ENCODE assay signal across 25 mouse cellular contexts in genomic region chr13:63014353-63014752, GRCm38 (mm10). TPM values are rescaled to one million over a fixed set of nuclear protein-coding genes. Genes with fewer than 3 reads are reported as not detected.
DNase-seq lines count a peak whose midpoint lies in the region; ATAC-seq and TF ChIP-seq lines count a peak whose summit lies in the region.
"Had no signal": no experiment of that assay in that cellular context is flagged by ENCODE, and none has a peak within 500 bp of the region (broad histone marks: within the 10 kb centered on the region; RNA-seq: fewer than 3 reads in every experiment).

No protein-coding gene starts in this region.

- 0 out of 2 replicates have a peak, but pooled peaks cover 5% of the 10 kb centered on the region for H3K4me1 ChIP-seq in forebrain, embryonic 13.5 days
- H3K4me1 ChIP-seq in forebrain, embryonic 11.5 days (replicated peaks; ENCODE audit: control insufficient read depth, insufficient read depth, low read length): no peaks in the 10 kb centered on the region
- 0 out of 2 replicates have a peak, but pooled peaks cover 3% of the 10 kb centered on the region for H3K4me1 ChIP-seq in hindbrain, embryonic 14.5 days (replicated peaks; ENCODE audit: control insufficient read depth, insufficient read depth, low read length)
- no peaks in the 10 kb centered on the region for H3K4me1 ChIP-seq in hindbrain, embryonic 10.5 days (replicated peaks)
- H3K4me1 ChIP-seq in midbrain, postnatal 0 days (ENCODE audit: insufficient read depth, low read length): no peaks in the 10 kb centered on the region; the same call in 1 of the 2 replicates
- H3K4me1 ChIP-seq in midbrain, embryonic 15.5 days: peaks cover 20% of the 10 kb centered on the region; the same call in 1 of the 2 replicates
- H3K4me1 ChIP-seq in neural tube, embryonic 15.5 days: peaks cover 22% of the 10 kb centered on the region
- H3K4me1 ChIP-seq: heart, embryonic 15.5 days; intestine, embryonic 15.5 days had no signal

- DNase-seq in forebrain, embryonic 11.5 days (ENCODE audit: low spot score): no peak
- no peak for DNase-seq in hindbrain, embryonic 14.5 days (ENCODE audit: low spot score)
- no peak for DNase-seq in hindbrain, embryonic 10.5 days (ENCODE audit: low spot score)
- peak; percentile 2 for DNase-seq in midbrain, postnatal 0 days (ENCODE audit: low spot score)
- DNase-seq: adrenal gland, adult 8-10 months; adrenal gland, postnatal 36 days; B cell, adult 2 months; cerebellum, adult 11 months; cerebellum, adult 8-10 months; cerebellum, postnatal 14 days; embryo, embryonic 11 days; gastrocnemius, postnatal 10 days; heart, adult 18-20 months; heart, postnatal 14 days; kidney, adult 18-20 months had no signal

- no peak for TF ChIP-seq CTCF in midbrain, postnatal 0 days (IDR thresholded peaks at IDR 0.05)

- H3K27ac ChIP-seq in forebrain, embryonic 13.5 days: no peak overlapping the region
- no peak overlapping the region for H3K27ac ChIP-seq in forebrain, embryonic 11.5 days (ENCODE audit: low read depth, low read length)
- H3K27ac ChIP-seq in hindbrain, embryonic 14.5 days: no peak overlapping the region
- no peak overlapping the region for H3K27ac ChIP-seq in hindbrain, embryonic 10.5 days
- no peak overlapping the region for H3K27ac ChIP-seq in midbrain, postnatal 0 days (ENCODE audit: low read depth, low read length)
- no peak overlapping the region for H3K27ac ChIP-seq in midbrain, embryonic 15.5 days
- peak overlapping the region; percentile 48; the same call in 1 of the 2 replicates for H3K27ac ChIP-seq in neural tube, embryonic 15.5 days (replicated peaks)
- H3K27ac ChIP-seq: embryonic facial prominence, embryonic 15.5 days; heart, embryonic 15.5 days; intestine, embryonic 15.5 days had no signal

- no peaks in the 10 kb centered on the region; the same call in 1 of the 2 replicates for H3K36me3 ChIP-seq in forebrain, embryonic 13.5 days (ENCODE audit: poor library complexity, severe bottlenecking)
- no peaks in the 10 kb centered on the region for H3K36me3 ChIP-seq in forebrain, embryonic 11.5 days (ENCODE audit: control insufficient read depth, insufficient read depth, low read length)
- H3K36me3 ChIP-seq in hindbrain, embryonic 14.5 days (replicated peaks; ENCODE audit: control insufficient read depth, insufficient read depth): no peaks in the 10 kb centered on the region
- no peaks in the 10 kb centered on the region for H3K36me3 ChIP-seq in hindbrain, embryonic 10.5 days
- no peaks in the 10 kb centered on the region for H3K36me3 ChIP-seq in midbrain, postnatal 0 days (ENCODE audit: insufficient read depth, low read length)
- H3K36me3 ChIP-seq in midbrain, embryonic 15.5 days (replicated peaks): no peaks in the 10 kb centered on the region
- H3K36me3 ChIP-seq in neural tube, embryonic 15.5 days: no peaks in the 10 kb centered on the region
- H3K36me3 ChIP-seq: embryonic facial prominence, embryonic 15.5 days; heart, embryonic 15.5 days; intestine, embryonic 15.5 days had no signal

- no peak overlapping the region for H3K9ac ChIP-seq in forebrain, embryonic 13.5 days
- no peak overlapping the region for H3K9ac ChIP-seq in forebrain, embryonic 11.5 days (ENCODE audit: low read length)
- no peak overlapping the region for H3K9ac ChIP-seq in hindbrain, embryonic 14.5 days
- no peak overlapping the region for H3K9ac ChIP-seq in midbrain, postnatal 0 days (replicated peaks; ENCODE audit: low read length, poor library complexity, severe bottlenecking)
- no peak overlapping the region for H3K9ac ChIP-seq in midbrain, embryonic 15.5 days
- H3K9ac ChIP-seq in neural tube, embryonic 15.5 days (replicated peaks): no peak overlapping the region
- H3K9ac ChIP-seq: embryonic facial prominence, embryonic 15.5 days; heart, embryonic 15.5 days; intestine, embryonic 15.5 days had no signal

- H3K9me3 ChIP-seq in forebrain, embryonic 13.5 days (replicated peaks): no peaks in the 10 kb centered on the region
- no peaks in the 10 kb centered on the region for H3K9me3 ChIP-seq in forebrain, embryonic 11.5 days (ENCODE audit: control insufficient read depth, low read length)
- no peaks in the 10 kb centered on the region for H3K9me3 ChIP-seq in hindbrain, embryonic 14.5 days (ENCODE audit: control insufficient read depth, low read length)
- no peaks in the 10 kb centered on the region for H3K9me3 ChIP-seq in hindbrain, embryonic 10.5 days
- no peaks in the 10 kb centered on the region for H3K9me3 ChIP-seq in midbrain, postnatal 0 days (ENCODE audit: low read length)
- H3K9me3 ChIP-seq in midbrain, embryonic 15.5 days: no peaks in the 10 kb centered on the region
- no peaks in the 10 kb centered on the region for H3K9me3 ChIP-seq in neural tube, embryonic 15.5 days (replicated peaks)
- H3K9me3 ChIP-seq: embryonic facial prominence, embryonic 15.5 days; G1E; heart, embryonic 15.5 days; intestine, embryonic 15.5 days had no signal

- 0 out of 2 replicates have a peak, but pooled peaks have one; percentile 38 for ATAC-seq in forebrain, embryonic 13.5 days
- ATAC-seq in forebrain, embryonic 11.5 days (replicated peaks; ENCODE audit: low FRiP score): no peak
- ATAC-seq in hindbrain, embryonic 14.5 days (ENCODE audit: low FRiP score): peak; percentile 65; the same call in 1 of the 2 replicates
- ATAC-seq in midbrain, postnatal 0 days (ENCODE audit: low FRiP score): no peak
- ATAC-seq in midbrain, embryonic 15.5 days (replicated peaks): no peak
- ATAC-seq in neural tube, embryonic 15.5 days (ENCODE audit: low FRiP score): peak; percentile 48
- no peak for ATAC-seq in erythroblast, adult 5-6 weeks (replicated peaks; ENCODE audit: low FRiP score, poor library complexity, severe bottlenecking)
- ATAC-seq: CD4-positive, CD25-positive, alpha-beta regulatory T cell, adult 4 months; intestine, embryonic 15.5 days had no signal

- no peak overlapping the region for H3K4me3 ChIP-seq in forebrain, embryonic 13.5 days
- H3K4me3 ChIP-seq in forebrain, embryonic 11.5 days (ENCODE audit: low read depth, low read length): no peak overlapping the region
- H3K4me3 ChIP-seq in hindbrain, embryonic 14.5 days (replicated peaks; ENCODE audit: low read length): no peak overlapping the region
- no peak overlapping the region for H3K4me3 ChIP-seq in hindbrain, embryonic 10.5 days
- no peak overlapping the region for H3K4me3 ChIP-seq in midbrain, postnatal 0 days (ENCODE audit: low read depth, low read length)
- no peak overlapping the region for H3K4me3 ChIP-seq in midbrain, embryonic 15.5 days
- H3K4me3 ChIP-seq in neural tube, embryonic 15.5 days (replicated peaks): no peak overlapping the region
- H3K4me3 ChIP-seq: embryonic facial prominence, embryonic 15.5 days; heart, embryonic 15.5 days; intestine, embryonic 15.5 days had no signal

- H3K4me2 ChIP-seq in forebrain, embryonic 13.5 days: no peak overlapping the region
- no peak overlapping the region for H3K4me2 ChIP-seq in forebrain, embryonic 11.5 days (ENCODE audit: low read depth, low read length, severe bottlenecking)
- no peak overlapping the region for H3K4me2 ChIP-seq in hindbrain, embryonic 14.5 days (replicated peaks)
- no peak overlapping the region for H3K4me2 ChIP-seq in midbrain, postnatal 0 days (ENCODE audit: low read depth, low read length, poor library complexity, severe bottlenecking)
- H3K4me2 ChIP-seq in midbrain, embryonic 15.5 days: no peak overlapping the region
- no peak overlapping the region for H3K4me2 ChIP-seq in neural tube, embryonic 15.5 days
- H3K4me2 ChIP-seq: embryonic facial prominence, embryonic 15.5 days; heart, embryonic 11.5 days; heart, embryonic 15.5 days; intestine, embryonic 15.5 days had no signal

- H3K27me3 ChIP-seq in forebrain, embryonic 13.5 days: no peaks in the 10 kb centered on the region
- no peaks in the 10 kb centered on the region for H3K27me3 ChIP-seq in forebrain, embryonic 11.5 days (ENCODE audit: control insufficient read depth, insufficient read depth, low read length)
- H3K27me3 ChIP-seq in hindbrain, embryonic 14.5 days (ENCODE audit: control insufficient read depth, insufficient read depth, low read length): no peaks in the 10 kb centered on the region
- no peaks in the 10 kb centered on the region for H3K27me3 ChIP-seq in hindbrain, embryonic 10.5 days (ENCODE audit: insufficient read depth, poor library complexity, severe bottlenecking)
- no peaks in the 10 kb centered on the region for H3K27me3 ChIP-seq in midbrain, postnatal 0 days (ENCODE audit: insufficient read depth, low read length)
- no peaks in the 10 kb centered on the region for H3K27me3 ChIP-seq in midbrain, embryonic 15.5 days (replicated peaks)
- no peaks in the 10 kb centered on the region for H3K27me3 ChIP-seq in neural tube, embryonic 15.5 days (replicated peaks)
- H3K27me3 ChIP-seq: embryonic facial prominence, embryonic 15.5 days; heart, embryonic 15.5 days; intestine, embryonic 15.5 days had no signal

- 60% methylated on average over 1 of the region's 1 CpGs for WGBS in forebrain, embryonic 13.5 days
- WGBS in forebrain, embryonic 11.5 days: 95% methylated on average over 1 of the region's 1 CpGs
- 65% methylated on average over 1 of the region's 1 CpGs for WGBS in hindbrain, embryonic 14.5 days
- WGBS in hindbrain, embryonic 10.5 days: 98% methylated on average over 1 of the region's 1 CpGs
- WGBS in midbrain, postnatal 0 days: 79% methylated on average over 1 of the region's 1 CpGs
- 70% methylated on average over 1 of the region's 1 CpGs for WGBS in midbrain, embryonic 15.5 days
- 49% methylated on average over 1 of the region's 1 CpGs for WGBS in neural tube, embryonic 15.5 days

RNA-seq across cellular contexts. Expression of gene 2010111I01Rik, which starts 49.7 kb away (rescaled TPM):
- polyA plus RNA-seq in forebrain, embryonic 13.5 days (2015; fragmentation: Nextera tagmentation; extraction: Ambion mirVana): 23.9 and 29.9 TPM in 2 replicates
- 36.1 and 38.9 TPM in 2 replicates for polyA plus RNA-seq in forebrain, embryonic 11.5 days (2014; fragmentation: Nextera tagmentation; extraction: Ambion mirVana)
- 29.6 and 32.6 TPM in 2 replicates for polyA plus RNA-seq in hindbrain, embryonic 14.5 days (2014; fragmentation: Nextera tagmentation; extraction: Ambion mirVana)
- 34.6 and 43.5 TPM in 2 replicates for polyA plus RNA-seq in hindbrain, embryonic 10.5 days (2016; fragmentation: Nextera tagmentation; extraction: Ambion mirVana)
- total RNA-seq in midbrain, postnatal 0 days (2014; rRNA removed): 30.3 and 44.8 TPM in 2 replicates
- 16.2 and 18.5 TPM in 2 replicates for polyA plus RNA-seq in midbrain, postnatal 0 days (2015; fragmentation: Nextera tagmentation; extraction: Ambion mirVana)
- 24.0 and 29.0 TPM in 2 replicates for polyA plus RNA-seq in midbrain, embryonic 15.5 days (2015; fragmentation: Nextera tagmentation; extraction: Ambion mirVana)
- polyA plus RNA-seq in neural tube, embryonic 15.5 days (2015; fragmentation: Nextera tagmentation; extraction: Ambion mirVana): 36.1 and 55.1 TPM in 2 replicates
- total RNA-seq in erythroblast, adult 5-6 weeks (2015; ENCODE audit: low replicate concordance): 3.8 and 10.2 TPM in 2 replicates
- 6.4 and 10.6 TPM in 2 replicates for total RNA-seq in erythroblast, adult 5-6 weeks (2017; ENCODE audit: low replicate concordance)

Comparison
In these comparisons a context has a peak if more than half of its experiments do, and no peak if none do; other contexts are left out.
1. ATAC-seq: peak in forebrain, embryonic 13.5 days (single experiment), hindbrain, embryonic 14.5 days (single experiment) and neural tube, embryonic 15.5 days (single experiment); none in forebrain, embryonic 11.5 days (single experiment), midbrain, postnatal 0 days (single experiment), midbrain, embryonic 15.5 days (single experiment) and erythroblast, adult 5-6 weeks (single experiment).